In the genomic region with DNA sequence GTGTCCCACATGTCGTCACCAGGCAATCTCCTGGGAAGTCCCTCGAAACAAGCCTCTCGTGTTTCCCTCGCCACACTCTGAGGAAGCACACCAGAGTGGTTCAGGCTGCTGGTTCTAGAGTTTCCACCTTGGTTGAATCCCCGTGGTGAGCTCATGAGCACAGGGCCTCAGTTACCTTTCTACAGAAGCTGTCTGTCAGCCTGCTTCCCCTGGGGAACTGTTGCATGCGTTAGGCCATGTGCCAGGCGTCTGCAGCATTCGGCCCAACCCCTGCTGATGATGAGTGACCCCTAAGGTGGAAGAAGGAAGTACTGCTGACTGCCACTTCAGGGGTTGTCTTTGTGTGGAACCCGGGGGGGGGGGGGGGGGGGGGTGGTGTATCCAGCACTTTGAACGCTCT, we compare ENCODE assay signal across 11 mouse cellular contexts.
A peak's percentile ranks its signal among the peaks of the same experiment; 100 is the strongest.
DNase-seq lines count a peak whose midpoint lies in the region; ATAC-seq lines count a peak whose summit lies in the region.
"Had no signal": no experiment of that assay in that cellular context is flagged by ENCODE, and none has a peak within 500 bp of the region (broad histone marks: within the 10 kb centered on the region; RNA-seq: fewer than 3 reads in every experiment).

No protein-coding gene starts in this region.

- H3K4me2 ChIP-seq in liver, embryonic 12.5 days: peak overlapping the region; percentile 42
- H3K4me2 ChIP-seq in liver, embryonic 11.5 days: no peak overlapping the region

- 0 out of 2 replicates have a peak overlapping the region, but pooled peaks have one; percentile 15 for H3K9ac ChIP-seq in liver, embryonic 12.5 days
- H3K9ac ChIP-seq in liver, embryonic 11.5 days (ENCODE audit: low read depth, low read length): no peak overlapping the region

- H3K4me3 ChIP-seq in liver, embryonic 12.5 days: no peak overlapping the region
- no peak overlapping the region for H3K4me3 ChIP-seq in liver, embryonic 11.5 days (ENCODE audit: low read depth, low read length)

- H3K36me3 ChIP-seq in liver, embryonic 12.5 days: no peaks in the 10 kb centered on the region
- no peaks in the 10 kb centered on the region for H3K36me3 ChIP-seq in liver, embryonic 11.5 days (ENCODE audit: control insufficient read depth, insufficient read depth, low read length)
- no peaks in the 10 kb centered on the region for H3K36me3 ChIP-seq in splenic B cell, adult 2 months (ENCODE audit: control insufficient read depth, insufficient read depth, low read length, poor library complexity, severe bottlenecking)

- H3K4me1 ChIP-seq in liver, embryonic 12.5 days: peaks cover 70% of the 10 kb centered on the region
- H3K4me1 ChIP-seq in liver, embryonic 11.5 days (replicated peaks; ENCODE audit: control insufficient read depth, insufficient read depth, low read length): peaks cover 24% of the 10 kb centered on the region

- 55% methylated on average over 10 of the region's 10 CpGs for WGBS in liver, embryonic 12.5 days (ENCODE audit: insufficient replicate concordance)
- 45% methylated on average over 10 of the region's 10 CpGs for WGBS in liver, embryonic 11.5 days

- H3K9me3 ChIP-seq in liver, embryonic 12.5 days (replicated peaks): no peaks in the 10 kb centered on the region
- H3K9me3 ChIP-seq in liver, embryonic 11.5 days (ENCODE audit: control insufficient read depth, low read length): no peaks in the 10 kb centered on the region

- DNase-seq in embryo, embryonic 10 days (ENCODE audit: low spot score): peak; percentile 40
- no peak for DNase-seq in embryo, embryonic 10.5 days (ENCODE audit: low spot score)
- DNase-seq in liver, embryonic 11.5 days (ENCODE audit: low spot score): no peak
- peak; percentile 66 for DNase-seq in splenic B cell, adult 2 months (ENCODE audit: low read depth, low spot score)
- no peak for DNase-seq in frontal cortex, postnatal 14 days (ENCODE audit: low spot score in 2 of 2)
- no peak for DNase-seq in thymus, postnatal 10 days (ENCODE audit: low spot score in 2 of 2)
- DNase-seq: kidney, postnatal 36 days; spleen, adult 18-20 months had no signal

- H3K27ac ChIP-seq in liver, embryonic 12.5 days: no peak overlapping the region
- no peak overlapping the region for H3K27ac ChIP-seq in liver, embryonic 11.5 days (ENCODE audit: low read depth, low read length)

- no peak for ATAC-seq in liver, embryonic 12.5 days
- ATAC-seq in liver, embryonic 11.5 days (replicated peaks; ENCODE audit: low FRiP score): no peak
- ATAC-seq in granulocyte monocyte progenitor cell, adult 5-6 weeks (replicated peaks; ENCODE audit: poor library complexity, severe bottlenecking): peak; percentile 80
- ATAC-seq: midbrain, embryonic 16.5 days had no signal

- H3K27me3 ChIP-seq in liver, embryonic 12.5 days (replicated peaks): peaks cover 14% of the 10 kb centered on the region
- H3K27me3 ChIP-seq in liver, embryonic 11.5 days (replicated peaks; ENCODE audit: control insufficient read depth, insufficient read depth, low read length): peaks cover 2% of the 10 kb centered on the region; the same call in 1 of the 2 replicates
- peaks cover 1% of the 10 kb centered on the region for H3K27me3 ChIP-seq in splenic B cell, adult 2 months (ENCODE audit: control insufficient read depth, insufficient read depth, low read length, poor library complexity, severe bottlenecking)

Comparison
In these comparisons a context has a peak if more than half of its experiments do, and no peak if none do; other contexts are left out.
1. DNase-seq: peak in embryo, embryonic 10 days (single experiment) and splenic B cell, adult 2 months (single experiment); none in embryo, embryonic 10.5 days (single experiment), liver, embryonic 11.5 days (single experiment), frontal cortex, postnatal 14 days (0 of 2) and thymus, postnatal 10 days (0 of 2).